Mouse (Mus musculus): ENCODE data around the gene Lmbr1. TPM values are rescaled to one million over a fixed set of nuclear protein-coding genes. Genes with fewer than 3 reads are reported as not detected.

Gene Lmbr1
- total RNA-seq (2023): 1 to 10 TPM; 1.4 to 4.1 TPM

DNA sequence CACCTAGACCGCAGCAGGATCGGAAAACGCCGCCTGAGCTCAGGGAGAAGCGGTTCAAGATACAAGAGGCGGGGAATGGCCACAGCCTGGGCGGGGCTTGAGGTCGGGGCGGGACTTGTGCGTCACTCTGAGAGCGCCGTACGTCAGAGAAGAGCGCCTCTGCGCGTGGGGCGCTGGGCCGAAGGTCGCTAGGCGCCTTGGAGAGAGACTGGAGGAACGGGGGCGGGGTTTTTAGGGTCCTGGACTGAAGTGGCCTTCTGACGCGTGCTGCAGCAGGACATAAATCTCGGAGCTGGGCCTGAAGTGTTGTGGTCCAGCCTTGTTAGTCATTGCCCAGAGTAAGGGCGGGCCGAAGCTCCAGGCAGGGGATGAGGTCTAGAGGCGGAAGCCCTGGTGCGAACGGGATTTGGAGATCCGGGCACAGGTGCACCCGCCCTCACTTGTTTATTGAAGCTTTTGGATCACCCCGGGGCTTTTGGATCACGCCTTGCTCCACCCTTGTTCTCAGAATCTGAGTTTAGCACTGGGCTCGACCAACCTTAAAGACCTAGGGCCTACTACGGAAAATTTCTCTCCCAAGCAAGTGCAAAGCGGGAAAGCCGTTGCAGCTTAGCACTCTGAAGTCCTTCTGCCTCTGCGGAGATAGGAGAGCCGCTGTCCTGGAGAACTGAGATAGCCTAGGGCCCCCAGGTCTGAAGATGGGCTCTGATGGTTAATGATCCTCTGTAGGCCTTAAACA lies at the start of gene Lmbr1:
TSS of gene Lmbr1 (minus strand) at position 93 of the 739 bp plus-strand sequence.

GRCm38 (mm10) chr5:29195570-29196263 lies 182.5 kb downstream of the Lmbr1 start, which contains the start of gene Rnf32:
Gene Rnf32 (plus strand): TSS chr5:29195992.

Other genes starting within 250 kb of the Lmbr1 start
- gene Rnf32, start 182.4 kb downstream of the Lmbr1 start, total RNA-seq (2023): not detected
- gene Nom1, start 56.3 kb upstream of the Lmbr1 start, total RNA-seq (2023): 10 to 100 TPM; 11.2 to 22.1 TPM
- gene Mnx1, start 100.1 kb upstream of the Lmbr1 start, total RNA-seq (2023): not detected
- 10 to 100 TPM; 25.6 to 25.7 TPM for gene Ube3c, start 190.9 kb upstream of the Lmbr1 start, total RNA-seq (2023)

Data from monocyte, adult 59 days (primary cell).